Mouse (Mus musculus): ENCODE results near the gene Lrrk1. TPM values are rescaled to one million over a fixed set of nuclear protein-coding genes. Genes with fewer than 3 reads are reported as not detected.
A peak's percentile ranks its signal among the peaks of the same experiment; 100 is the strongest.

Gene Lrrk1
- polyA plus RNA-seq, 1 experiment from 2014 or later = 10.1 TPM

DNA sequence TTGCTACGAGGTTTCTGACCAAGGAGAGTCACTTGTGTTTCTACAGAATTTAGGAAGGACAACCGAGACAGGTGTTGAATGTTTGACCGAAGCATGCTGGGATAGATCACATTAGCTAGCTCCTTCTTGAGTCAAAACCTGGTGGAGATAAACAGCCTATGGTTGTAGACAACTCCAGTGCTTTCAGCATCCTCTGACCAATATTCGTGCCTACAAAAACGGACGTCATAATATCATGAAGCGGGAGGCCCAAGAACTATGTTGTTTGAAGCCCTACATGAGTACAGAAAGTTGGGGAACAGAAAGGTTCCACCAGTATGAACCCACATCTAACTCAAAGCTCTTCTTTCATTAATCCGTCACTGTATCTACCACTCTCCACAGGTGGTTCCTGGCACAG lies 3.3 kb downstream of the Lrrk1 start:
- no peak for DNase-seq (ENCODE audit: low spot score)

DNA sequence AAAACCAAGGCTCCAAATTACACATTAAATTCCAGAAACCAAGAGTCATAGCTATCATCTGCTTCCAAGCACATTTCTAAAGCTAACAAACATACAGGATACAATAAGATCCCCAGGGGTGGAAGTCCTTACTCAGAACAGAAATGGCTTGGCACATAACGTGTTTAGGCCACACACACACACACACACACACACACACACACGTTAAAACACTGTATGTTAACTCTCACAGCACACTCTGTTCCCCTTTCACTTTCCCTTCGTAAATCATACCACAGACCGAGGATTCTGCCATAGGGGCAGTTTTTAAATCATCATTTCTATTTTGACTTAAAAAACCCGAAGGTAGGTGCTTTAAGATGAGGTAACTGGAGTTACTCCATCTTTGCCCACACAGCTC lies 3.9 kb downstream of the Lrrk1 start:
- DNase-seq (ENCODE audit: low spot score) = no peak

DNA sequence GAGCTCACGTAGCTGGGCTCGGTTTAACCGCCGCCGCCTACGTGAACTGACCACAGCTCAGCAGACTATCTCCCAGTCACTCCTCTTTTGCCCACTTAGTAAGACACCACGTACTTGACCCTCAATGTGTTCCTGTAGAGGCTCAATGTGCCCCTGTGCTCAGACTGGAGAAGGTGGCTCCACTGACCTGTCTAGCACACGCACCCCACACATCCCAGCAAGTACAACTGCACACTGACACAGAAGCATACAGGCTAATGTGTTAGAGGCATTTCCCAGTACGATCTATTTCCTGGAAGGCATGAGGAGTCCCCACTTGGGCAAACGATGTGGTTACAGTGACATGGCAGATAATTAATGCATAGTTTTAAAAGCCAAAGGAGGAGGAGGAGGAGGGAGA lies 11.6 kb downstream of the Lrrk1 start:
- no peak for DNase-seq (ENCODE audit: low spot score)

DNA sequence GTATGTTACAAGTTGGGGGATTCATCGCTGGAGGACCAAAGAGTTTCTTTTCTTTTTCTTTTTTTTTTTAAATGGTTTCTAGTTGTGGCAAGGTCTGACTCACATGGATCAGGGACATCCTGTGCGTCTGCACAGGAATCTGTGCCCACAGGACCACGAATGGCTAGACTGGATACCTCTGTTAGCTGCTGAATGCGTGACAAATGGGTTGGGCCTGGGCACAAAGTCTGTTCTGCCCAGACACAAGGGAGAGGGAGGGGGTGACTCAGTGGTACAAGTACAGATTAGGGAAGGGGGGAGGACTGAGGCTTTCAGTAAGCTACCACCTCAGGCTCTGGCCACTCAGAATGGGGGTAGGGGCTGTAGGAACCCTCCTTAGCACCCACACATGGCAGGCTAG lies 12.4 kb downstream of the Lrrk1 start:
- DNase-seq (ENCODE audit: low spot score) = no peak

DNA sequence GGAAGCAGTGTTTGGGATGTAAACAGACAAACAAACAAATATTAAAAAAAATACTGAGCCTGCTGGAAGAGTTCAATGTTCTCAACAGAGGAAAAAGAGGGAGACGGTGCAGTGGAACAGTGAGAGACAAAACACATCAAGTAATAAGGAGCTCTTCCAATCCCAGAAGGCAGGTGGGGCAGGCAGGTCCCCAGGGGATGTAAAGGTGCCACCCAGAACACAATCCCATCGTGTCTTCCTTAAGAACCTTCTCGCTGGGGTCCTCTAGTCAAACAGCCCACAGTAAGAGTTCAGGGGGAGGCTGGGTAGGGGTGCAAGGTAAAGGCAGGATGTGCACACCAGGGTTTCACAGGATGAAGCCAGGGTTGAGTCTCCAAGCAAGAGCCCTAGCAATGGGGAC lies 14.8 kb downstream of the Lrrk1 start:
- DNase-seq (ENCODE audit: low spot score) = no peak

DNA sequence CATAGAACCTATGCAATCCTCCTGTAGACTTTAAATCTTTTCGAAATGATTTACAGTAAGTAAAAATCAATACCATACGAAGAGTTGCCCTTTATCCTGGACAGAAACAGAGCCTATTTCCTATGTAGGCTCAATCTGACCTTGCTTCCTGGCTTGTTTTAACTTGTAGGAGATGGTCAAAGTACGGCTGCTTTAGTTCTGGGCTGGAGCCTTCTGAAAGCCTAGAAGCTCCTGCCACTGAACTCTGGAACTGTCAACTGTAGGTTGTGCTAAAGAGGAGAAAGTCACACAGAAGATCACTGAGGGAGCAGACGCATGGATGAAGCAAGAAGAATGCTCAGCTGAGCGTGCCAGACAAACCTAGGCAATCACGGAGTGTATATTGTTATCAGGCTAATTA lies 17.2 kb downstream of the Lrrk1 start:
- no peak for DNase-seq (ENCODE audit: low spot score)

DNA sequence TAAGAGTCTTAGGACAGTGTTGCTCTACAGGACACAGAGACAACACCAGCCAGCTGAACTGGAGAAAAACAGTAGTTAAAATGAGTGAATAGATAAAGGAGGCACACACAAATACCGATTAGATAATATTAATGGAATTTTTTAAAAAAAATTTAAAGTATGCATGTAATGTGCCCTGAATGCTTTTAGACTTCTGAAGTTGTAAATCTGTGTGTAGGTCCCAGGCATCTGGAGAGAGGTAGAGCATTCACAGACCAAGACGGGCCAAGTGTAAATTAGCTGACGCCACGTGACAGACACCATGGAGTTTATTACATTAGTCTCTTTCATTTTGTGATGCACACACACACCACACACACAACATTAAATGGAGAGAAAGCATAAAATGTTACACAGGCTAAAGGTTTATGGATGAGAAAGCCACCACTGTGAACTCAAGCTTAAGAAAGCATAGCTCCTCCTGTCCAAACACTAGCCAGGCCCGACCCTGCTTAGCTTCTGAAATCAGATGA lies 18.2 kb downstream of the Lrrk1 start:
- DNase-seq (ENCODE audit: low spot score) = no peak

DNA sequence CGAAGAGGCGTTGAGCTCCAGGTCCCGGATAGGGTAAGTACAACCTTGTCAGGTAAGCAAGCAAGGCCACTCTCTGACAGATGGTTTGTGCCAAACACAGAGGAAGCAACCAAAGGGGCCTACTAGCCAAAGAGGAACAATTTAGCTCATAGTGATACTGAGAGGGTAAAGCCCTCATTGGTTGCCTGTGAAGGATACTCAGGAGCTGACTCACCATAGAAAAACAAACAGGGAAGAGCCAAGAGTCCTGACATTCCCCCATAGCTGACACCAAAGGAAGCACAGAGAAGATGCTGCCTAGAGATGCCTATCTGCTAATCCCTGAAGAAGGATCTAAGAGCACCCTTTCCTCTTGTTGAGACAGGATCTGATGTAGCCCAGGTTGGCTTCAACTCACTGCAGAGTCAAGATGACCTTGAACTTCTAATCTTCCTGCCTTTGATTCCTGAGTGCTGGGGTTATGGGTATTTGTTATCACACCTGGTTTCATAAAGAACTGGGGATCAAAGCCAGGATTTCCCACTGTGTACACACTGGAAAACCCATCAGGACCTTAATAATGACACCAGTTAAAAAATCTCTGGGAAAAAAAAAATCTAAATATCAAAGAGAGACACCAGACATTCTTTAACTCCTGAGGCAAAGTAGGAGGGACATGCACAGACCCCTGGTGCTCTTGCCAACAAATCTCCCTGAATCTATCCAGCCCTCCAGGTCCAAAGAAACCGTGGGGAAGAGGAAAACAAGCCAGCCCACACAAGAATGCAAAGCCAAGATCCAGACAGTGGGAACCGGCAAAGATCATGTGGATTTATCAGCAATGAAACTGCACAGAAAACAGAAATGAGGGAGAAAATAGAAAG lies 18.8 kb downstream of the Lrrk1 start:
- DNase-seq (ENCODE audit: low spot score) = no peak

DNA sequence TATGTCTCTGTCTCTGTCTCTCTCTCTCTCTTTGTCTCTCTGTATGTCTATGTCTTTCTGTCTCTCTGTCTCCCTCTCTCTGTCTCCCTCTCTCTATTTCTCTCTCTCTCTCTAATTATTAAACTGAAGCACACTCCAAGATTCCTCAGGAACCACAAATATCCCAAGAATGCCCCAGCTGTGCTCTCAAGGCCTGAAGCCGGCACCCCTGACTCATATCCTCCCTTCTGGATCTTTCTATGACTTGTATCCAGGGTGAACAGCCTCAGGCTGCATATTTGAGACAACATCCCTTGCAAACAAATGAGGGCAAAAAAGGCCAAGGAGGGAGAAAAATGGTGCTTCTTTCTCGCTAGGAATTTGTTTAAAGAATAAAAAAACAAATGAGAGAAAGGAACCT lies 22.2 kb downstream of the Lrrk1 start, which contains the start of gene Gm10974:
Gene Gm10974, plus strand, starts transcription at position 2 of the 400 bp plus-strand sequence.
- DNase-seq (ENCODE audit: low spot score) = no peak

DNA sequence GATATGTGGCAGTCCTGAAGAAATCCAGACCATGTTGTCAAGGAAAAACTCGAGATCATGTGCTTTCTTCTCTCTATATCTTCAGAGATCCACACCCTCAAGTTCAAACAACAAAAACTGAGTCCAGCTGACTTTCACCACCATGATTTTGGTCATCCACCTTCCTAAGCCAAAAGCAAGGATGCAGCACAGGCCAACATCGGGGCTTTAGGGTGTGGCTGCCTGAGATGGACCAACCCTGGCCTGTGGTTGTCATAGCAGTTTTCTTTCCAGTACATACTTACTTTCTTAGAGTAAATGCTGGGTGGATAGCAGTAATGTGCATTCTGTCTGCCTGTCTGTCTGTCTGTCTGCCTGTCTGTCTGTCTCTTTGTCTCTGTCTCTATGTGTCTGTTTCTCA lies 22.7 kb downstream of the Lrrk1 start:
- DNase-seq (ENCODE audit: low spot score) = no peak

DNA sequence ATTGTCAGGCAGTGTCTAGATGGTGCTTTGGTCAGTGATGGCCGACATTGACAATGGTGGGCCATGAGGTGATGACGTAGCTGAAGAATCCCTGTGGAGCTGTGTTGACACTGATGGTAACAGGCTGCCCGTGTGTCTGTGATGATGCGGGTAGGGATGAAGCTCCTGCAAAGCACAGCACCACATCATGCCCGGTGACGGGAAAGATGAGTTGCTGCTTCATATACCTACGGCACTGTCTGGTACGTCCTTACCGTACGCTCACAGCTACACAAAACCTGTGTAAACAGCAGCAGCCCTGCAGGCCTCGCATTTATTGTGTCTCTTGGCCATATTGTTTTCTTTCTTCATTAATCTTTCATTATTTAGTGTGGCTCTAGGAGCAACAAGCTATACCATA lies 23.7 kb downstream of the Lrrk1 start:
- DNase-seq (ENCODE audit: low spot score) = no peak

DNA sequence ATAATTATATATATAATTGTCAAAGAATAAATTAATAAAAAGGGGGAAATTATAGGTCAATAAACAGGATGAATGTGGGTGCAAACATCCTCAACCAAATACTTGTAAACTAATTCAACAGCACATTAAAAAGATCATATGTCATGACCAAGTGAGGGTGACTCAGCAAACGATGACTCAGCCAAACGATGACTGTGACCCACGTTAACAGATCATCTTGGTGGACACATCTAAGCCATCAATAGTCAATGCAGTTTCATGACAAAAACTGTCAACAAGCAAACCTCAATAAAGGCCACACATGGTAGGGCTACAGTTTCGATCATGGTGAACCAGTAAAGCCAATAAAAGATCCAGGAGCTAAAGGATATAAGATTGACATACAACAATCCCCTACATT lies 29.1 kb downstream of the Lrrk1 start:
- no peak for DNase-seq (ENCODE audit: low spot score)

DNA sequence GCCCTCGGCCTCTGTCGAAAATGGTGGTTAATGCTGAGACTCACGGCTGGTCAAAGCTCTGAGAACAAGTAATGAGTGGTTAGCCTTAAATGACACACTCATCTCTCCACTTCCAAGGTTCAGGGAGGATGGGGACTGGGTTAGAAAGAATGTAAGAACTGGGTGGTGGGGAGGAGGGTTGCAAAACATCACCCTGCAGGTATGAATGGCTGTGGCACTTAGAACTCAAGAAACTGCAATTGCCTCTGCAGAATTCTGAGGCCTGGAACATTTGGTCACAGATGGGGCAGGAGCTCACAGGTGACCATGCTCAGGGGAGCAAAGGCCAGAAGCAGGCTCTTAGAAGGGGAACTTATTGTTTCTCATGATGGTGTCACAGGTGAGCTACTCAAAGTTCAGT lies 29.7 kb downstream of the Lrrk1 start:
- no peak for DNase-seq (ENCODE audit: low spot score)

DNA sequence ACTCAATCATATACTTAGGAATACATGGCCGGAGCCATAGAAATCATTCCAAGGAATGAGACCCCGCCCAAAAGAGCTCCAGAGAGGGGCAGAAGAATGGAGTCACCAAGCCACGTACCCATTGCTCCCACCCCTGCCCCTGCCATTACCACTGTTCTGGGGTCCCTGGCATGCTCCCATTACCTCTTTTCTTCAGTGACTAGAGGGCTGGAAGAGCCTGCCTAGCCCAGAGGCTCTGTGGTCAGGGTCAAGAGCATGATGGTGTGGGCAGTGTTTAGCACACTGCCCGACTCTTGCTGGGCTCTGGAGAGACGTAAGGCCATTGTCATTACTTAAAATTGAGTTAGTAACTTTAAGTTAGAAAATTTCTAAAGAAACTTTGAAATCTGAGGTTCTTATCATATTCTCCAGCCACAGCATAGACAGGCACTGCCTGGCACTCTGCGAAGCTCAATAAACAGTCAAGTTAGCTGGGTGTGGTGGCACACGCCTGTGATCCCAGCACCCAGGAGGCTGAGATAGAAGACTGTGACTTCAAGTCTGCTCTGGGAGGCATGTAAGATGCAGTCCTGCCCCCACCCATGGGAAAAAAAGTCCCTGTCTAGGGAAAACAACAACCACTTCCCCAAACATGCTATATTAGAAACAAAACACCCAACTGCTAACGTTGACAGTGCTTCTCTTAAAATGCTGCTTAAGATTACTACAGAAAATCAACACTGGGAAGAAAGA lies 32.2 kb downstream of the Lrrk1 start:
- no peak for DNase-seq (ENCODE audit: low spot score)

DNA sequence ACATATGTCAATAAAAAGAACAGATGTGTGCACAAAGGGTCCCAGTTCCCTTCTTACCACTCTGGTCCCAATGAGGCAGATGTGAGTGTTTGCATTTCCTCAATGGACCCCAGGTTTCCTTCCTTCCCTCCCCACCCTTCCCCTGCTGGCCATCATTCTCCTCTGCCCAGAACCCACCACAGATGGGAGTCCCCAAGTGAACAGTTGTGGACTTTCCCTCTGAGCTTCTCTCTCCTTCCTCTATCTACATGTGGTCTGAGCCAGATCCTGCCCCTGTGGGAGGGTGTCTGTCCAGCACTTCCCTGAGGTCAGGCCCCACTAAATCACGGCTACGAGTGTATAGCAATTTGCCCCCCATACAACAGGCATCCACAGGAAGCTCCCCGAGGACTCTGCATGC lies 33.2 kb downstream of the Lrrk1 start:
- no peak for DNase-seq (ENCODE audit: low spot score)

DNA sequence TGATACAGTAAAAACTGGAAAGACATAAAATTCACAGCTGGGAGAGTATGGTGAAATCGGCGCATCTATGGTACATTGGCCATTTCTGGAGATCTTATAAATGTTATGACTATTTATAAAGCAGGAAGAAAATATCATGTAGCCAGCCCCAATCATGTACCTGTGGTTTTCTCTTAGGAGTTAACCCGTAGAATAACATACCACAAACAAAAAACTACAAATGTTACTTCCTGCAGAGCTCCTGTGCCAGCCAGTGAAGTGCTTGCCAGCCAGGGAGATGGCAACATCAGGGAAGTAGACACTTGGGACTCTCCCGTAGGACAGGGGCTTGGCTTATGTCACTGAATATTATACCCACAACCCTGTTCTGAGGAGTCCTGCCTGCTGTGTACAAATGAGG lies 37.1 kb downstream of the Lrrk1 start:
- no peak for DNase-seq (ENCODE audit: low spot score)

DNA sequence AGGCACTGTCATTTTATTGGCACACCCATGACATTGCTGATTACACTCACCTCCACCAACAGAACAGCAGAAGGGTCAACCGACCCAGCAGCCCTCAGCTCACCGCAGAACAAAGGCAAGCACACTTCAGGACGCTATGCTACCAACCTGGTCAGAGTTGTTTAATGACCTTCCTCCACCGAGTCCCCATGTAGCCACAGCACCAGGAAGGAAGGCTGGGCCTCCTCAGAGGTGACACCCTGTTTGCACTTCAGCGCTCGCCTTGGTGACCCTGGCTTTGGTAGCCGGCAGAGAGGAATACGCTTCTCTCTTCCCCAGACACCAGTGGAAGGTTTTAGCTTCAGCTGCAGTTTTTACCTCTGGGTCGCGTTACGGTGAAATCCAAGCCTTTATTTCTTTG lies 38.5 kb downstream of the Lrrk1 start:
- no peak for DNase-seq (ENCODE audit: low spot score)

DNA sequence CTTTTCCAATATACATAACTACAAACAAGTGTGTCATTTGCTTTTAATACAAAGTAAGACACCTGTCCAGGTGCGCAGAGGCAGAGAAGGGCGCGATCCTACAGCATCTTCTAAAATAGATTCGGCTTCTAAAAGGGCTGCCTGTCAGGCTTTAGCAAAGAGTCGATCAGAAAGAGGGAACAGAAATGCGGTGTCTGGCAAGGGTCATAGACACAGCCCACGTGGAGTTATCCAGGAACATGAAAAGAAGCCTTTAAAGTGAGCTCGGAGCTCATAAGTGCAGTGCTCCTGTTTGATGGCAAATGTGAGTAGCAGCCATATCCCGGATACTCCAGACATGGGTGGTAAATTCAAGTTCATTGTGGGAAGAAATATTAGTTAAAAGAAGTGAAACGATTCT lies 39.6 kb downstream of the Lrrk1 start:
- no peak for DNase-seq (ENCODE audit: low spot score)

DNA sequence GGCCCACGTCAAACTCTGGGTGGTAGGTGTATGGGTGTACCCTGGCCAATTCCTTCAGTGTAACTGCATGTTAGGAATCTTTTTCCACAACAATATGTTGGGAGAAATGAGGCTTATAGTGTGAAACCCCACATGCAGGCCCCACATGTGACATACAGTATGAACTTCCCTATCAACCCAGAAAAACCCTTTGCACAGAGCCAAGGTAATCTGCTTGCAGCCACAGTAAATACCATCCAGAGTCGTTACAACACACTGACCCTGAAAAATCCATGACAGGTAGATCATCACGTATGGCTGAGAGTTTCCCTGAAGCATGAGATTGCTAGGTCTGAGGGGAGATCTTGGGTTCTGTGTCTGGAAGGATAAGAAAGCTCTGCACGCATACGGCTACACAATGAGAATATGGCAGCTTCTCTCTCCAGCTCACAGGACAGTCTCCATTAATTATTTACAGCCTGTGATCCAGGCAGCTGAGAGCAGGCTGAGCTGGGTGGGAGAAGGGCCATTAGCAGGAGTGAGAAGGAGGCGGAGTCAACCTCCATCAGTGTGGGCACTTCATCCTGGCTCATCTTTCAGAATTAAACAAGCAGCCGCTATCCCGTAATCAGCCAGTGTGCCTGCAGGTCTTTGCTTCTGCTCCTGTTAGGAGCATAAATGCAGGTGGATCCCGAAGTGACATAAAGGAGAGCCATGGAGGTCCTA lies 41.0 kb downstream of the Lrrk1 start:
- no peak for DNase-seq (ENCODE audit: low spot score)

DNA sequence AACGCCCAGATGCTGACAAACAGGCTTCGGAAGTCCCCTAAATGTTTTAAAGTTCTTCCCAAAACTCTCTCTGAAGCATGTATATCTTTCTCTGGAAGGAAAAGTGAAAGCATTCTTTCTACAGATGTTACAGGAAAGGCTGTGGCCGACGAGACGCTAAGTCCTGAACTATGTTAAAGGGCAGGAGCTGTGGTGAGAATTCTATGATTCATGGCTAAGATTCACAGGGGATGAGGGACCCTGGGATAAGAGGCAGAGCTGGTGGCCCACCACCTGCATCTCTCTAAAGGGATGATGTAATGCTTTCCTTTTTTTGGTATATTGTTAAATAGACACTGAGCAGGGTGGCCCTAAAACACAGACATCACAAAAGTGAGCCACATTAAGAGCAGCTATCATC lies 44.8 kb downstream of the Lrrk1 start:
- no peak for DNase-seq (ENCODE audit: low spot score)

DNA sequence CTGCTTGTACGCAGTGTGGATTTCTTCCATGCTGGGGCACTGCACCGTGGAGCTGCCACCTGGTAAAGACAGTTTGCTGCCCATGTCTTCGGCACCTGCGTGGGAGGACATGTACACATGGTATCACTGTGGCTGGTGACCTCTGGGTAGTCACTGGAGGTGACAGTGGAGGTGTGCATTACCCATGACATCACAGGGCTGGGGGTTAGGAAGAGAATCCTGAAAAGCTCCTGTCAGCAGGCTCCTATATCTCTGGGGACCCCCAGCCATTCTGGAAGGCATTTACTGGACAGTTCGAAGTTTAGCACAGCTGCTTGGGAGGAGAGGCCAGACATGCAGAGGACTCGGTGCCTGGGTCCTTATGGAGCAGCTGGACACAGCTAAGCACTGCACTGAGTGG lies 45.3 kb downstream of the Lrrk1 start:
- DNase-seq (ENCODE audit: low spot score) = no peak

DNA sequence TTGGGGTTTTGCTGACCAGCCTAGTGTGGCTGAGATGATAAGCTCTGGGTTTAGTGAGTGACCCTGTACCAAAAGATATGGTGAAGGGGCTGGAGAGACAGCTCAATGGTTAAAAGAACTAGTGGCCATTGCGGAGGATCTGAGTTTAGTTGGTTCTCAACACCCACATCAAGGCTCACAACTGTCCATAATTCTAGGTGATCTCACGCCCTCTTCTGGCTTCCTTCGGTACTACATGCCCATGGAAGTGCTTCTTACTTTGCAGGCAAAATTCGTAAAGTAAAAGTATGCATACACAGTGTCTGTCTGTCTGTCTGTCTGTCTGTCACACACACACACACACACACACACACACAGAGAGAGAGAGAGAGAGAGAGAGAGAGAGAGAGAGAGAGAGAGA lies 45.8 kb downstream of the Lrrk1 start:
- DNase-seq (ENCODE audit: low spot score) = peak; percentile 47
